Mouse (Mus musculus) MEL-GATA-1-ER (cell line): ENCODE measurements at regions not wholly inside any gene's neighbourhood (a gene's known extent, or its start where the extent isn't known, plus 50 kb on each side); places are given as distances from the start of the nearest gene placed in this dataset.

Experiments
- DNase-seq: peaks from one replicate; pipeline ENCODE4 v3.0.0-alpha.2; 2012; ENCODE audit warnings: low read depth; ENCODE audit errors: extremely low read depth

- DNase-seq: peak; percentile 44
Observed at GRCm38 (mm10) chr13:81852309-81852978, 69.6 kb downstream of the Cetn3 start.

GRCm38 (mm10) chr13:81856072-81856471, 73.2 kb downstream of the Cetn3 start:
- no peak for DNase-seq

GRCm38 (mm10) chr13:81860683-81861082, 77.8 kb downstream of the Cetn3 start:
- DNase-seq: no peak

GRCm38 (mm10) chr13:81861886-81862600, 79.2 kb downstream of the Cetn3 start:
- no peak for DNase-seq

- no peak for DNase-seq
Observed at GRCm38 (mm10) chr13:81871226-81871625, 88.3 kb downstream of the Cetn3 start.

- no peak for DNase-seq
Observed at GRCm38 (mm10) chr13:81885879-81886278, 103.0 kb downstream of the Cetn3 start.

- DNase-seq: no peak
Observed at GRCm38 (mm10) chr13:81930266-81930665, 147.4 kb downstream of the Cetn3 start.

- no peak for DNase-seq
Observed at GRCm38 (mm10) chr13:81931199-81931598, 148.3 kb downstream of the Cetn3 start.

GRCm38 (mm10) chr13:81937061-81937460, 154.2 kb downstream of the Cetn3 start:
- no peak for DNase-seq

GRCm38 (mm10) chr13:81944047-81944446, 161.2 kb downstream of the Cetn3 start:
- DNase-seq: peak; percentile 59

- DNase-seq: no peak
Observed at GRCm38 (mm10) chr13:81944469-81944868, 161.6 kb downstream of the Cetn3 start.

- no peak for DNase-seq
Observed at GRCm38 (mm10) chr13:81945741-81946140, 162.9 kb downstream of the Cetn3 start.

GRCm38 (mm10) chr13:81965431-81965830, 182.6 kb downstream of the Cetn3 start:
- DNase-seq: no peak

- DNase-seq: no peak
Observed at GRCm38 (mm10) chr13:81975878-81976277, 193.0 kb downstream of the Cetn3 start.

- DNase-seq: no peak
Observed at GRCm38 (mm10) chr13:81978003-81978402, 195.1 kb downstream of the Cetn3 start.

GRCm38 (mm10) chr13:81979289-81979688, 196.4 kb downstream of the Cetn3 start:
- DNase-seq: no peak

- no peak for DNase-seq
Observed at GRCm38 (mm10) chr13:81980094-81980493, 197.2 kb downstream of the Cetn3 start.

GRCm38 (mm10) chr13:81982491-81982890, 199.6 kb downstream of the Cetn3 start:
- no peak for DNase-seq

- no peak for DNase-seq
Observed at GRCm38 (mm10) chr13:82000681-82001212, 217.9 kb downstream of the Cetn3 start.

- no peak for DNase-seq
Observed at GRCm38 (mm10) chr13:82005929-82006726, 223.3 kb downstream of the Cetn3 start.

GRCm38 (mm10) chr13:82007222-82007621, 224.3 kb downstream of the Cetn3 start:
- DNase-seq: no peak

GRCm38 (mm10) chr13:82039623-82040022, 256.7 kb downstream of the Cetn3 start:
- DNase-seq: no peak
